8 mouse cellular contexts compared by ENCODE assay signal in the genomic region with DNA sequence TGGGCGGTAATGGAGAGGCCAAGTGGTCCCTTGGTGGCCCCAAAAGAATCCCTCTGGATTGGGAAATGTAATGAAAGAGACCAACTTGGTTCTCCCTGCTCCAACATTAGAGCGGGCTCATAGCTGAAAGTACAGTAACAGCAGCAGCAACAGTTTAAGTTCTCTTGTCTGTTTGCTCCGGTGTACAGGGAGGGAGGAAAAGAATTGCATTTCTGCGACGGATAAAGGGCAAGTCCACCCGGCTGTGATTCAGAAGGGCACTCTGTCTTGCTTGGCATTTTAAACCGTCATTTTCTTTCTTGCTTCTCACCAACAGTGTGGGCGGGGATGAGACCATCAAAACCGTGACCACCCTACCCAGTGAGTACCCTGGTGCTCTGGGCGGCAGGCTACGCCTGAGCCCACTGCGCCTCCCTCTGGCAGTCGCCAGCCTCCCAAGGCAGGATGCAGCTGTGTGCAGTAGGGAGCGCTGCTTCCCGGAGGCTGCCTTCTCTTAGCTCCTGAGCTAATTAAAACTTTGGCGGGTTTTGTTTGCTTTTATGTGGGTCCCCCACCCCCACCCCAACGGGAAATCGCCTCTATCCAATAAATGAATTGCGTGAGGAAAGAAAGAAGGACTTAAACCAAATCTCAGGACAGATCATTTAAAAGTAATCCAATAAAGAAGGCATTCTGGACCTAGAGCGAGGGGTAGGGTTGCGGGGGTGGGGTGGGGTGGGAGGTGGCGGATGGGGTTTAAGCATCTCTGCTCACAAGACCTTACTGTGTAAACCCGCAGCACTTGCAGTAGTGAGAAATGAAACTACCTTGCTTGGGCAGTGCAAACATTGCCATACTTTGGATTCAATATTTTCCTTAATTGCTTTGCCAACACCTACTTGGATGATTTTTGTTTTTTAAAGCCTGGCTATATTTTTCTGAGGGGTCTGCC.
DNase-seq lines count a peak whose midpoint lies in the region; ATAC-seq and TF ChIP-seq lines count a peak whose summit lies in the region.

No protein-coding gene starts in this region.

- H3K4me3 ChIP-seq in gastrocnemius, adult 2 months, result peak overlapping the region; percentile 37
- peak overlapping the region; percentile 38 for H3K4me3 ChIP-seq in heart, embryonic 12.5 days
- peak overlapping the region; percentile 31 for H3K4me3 ChIP-seq in kidney, embryonic 16.5 days (ENCODE audit: low read length)

- H3K4me1 ChIP-seq in heart, embryonic 12.5 days (replicated peaks), result peaks cover 11% of the 10 kb centered on the region
- peaks cover 10% of the 10 kb centered on the region for H3K4me1 ChIP-seq in kidney, embryonic 16.5 days (ENCODE audit: insufficient read depth, low read length)

- H3K9ac ChIP-seq in heart, embryonic 12.5 days, result peak overlapping the region; percentile 19; the same call in 1 of the 2 replicates
- H3K9ac ChIP-seq in kidney, embryonic 16.5 days (replicated peaks; ENCODE audit: low read length), result peak overlapping the region; percentile 55

- no peaks in the 10 kb centered on the region for H3K27me3 ChIP-seq in heart, embryonic 12.5 days (replicated peaks)
- no peaks in the 10 kb centered on the region for H3K27me3 ChIP-seq in kidney, embryonic 16.5 days (ENCODE audit: insufficient read depth, low read length)

- 11% methylated on average over 23 of the region's 23 CpGs for WGBS in heart, embryonic 12.5 days
- 13% methylated on average over 23 of the region's 23 CpGs for WGBS in kidney, embryonic 16.5 days

- peak overlapping the region; percentile 58 for H3K4me2 ChIP-seq in heart, embryonic 12.5 days
- peak overlapping the region; percentile 59 for H3K4me2 ChIP-seq in kidney, embryonic 16.5 days (replicated peaks; ENCODE audit: low read depth, low read length)

- no peak overlapping the region for H3K27ac ChIP-seq in gastrocnemius, adult 2 months
- H3K27ac ChIP-seq in heart, embryonic 12.5 days (ENCODE audit: poor library complexity, severe bottlenecking), result no peak overlapping the region
- H3K27ac ChIP-seq in kidney, embryonic 16.5 days (ENCODE audit: low read length), result no peak overlapping the region

- peak; percentile 59 for DNase-seq in gastrocnemius, adult 2 months
- no peak for DNase-seq in gastrocnemius, postnatal 36 days
- peak; percentile 43 for DNase-seq in embryo, embryonic 11.5 days (ENCODE audit: low read depth, low spot score)
- DNase-seq in liver, result peak; percentile 52
- DNase-seq in naive thymus-derived CD4-positive, alpha-beta T cell, adult 2 months (ENCODE audit: low read depth), result peak; percentile 30
- DNase-seq in testis, postnatal 10 days (ENCODE audit: low spot score), result peak; percentile 69

- H3K9me3 ChIP-seq in heart, embryonic 12.5 days (replicated peaks), result no peaks in the 10 kb centered on the region
- no peaks in the 10 kb centered on the region for H3K9me3 ChIP-seq in kidney, embryonic 16.5 days (ENCODE audit: low read length)

- TF ChIP-seq CTCF in gastrocnemius, adult 2 months (IDR thresholded peaks at IDR 0.05), result peak; percentile 83

- intact Hi-C loops in gastrocnemius, adult 2 months (cut with DNase I), result loop anchor here (2.0 kb wide), 1 partner anchor 218 kb away; no protein-coding TSS in a partner anchor
- intact Hi-C loops in gastrocnemius, postnatal 36 days (cut with DNase I), result loop anchor here (5.0 kb wide), 1 partner anchor 101 kb away; no protein-coding TSS in a partner anchor

- H3K36me3 ChIP-seq in heart, embryonic 12.5 days, result no peaks in the 10 kb centered on the region
- no peaks in the 10 kb centered on the region for H3K36me3 ChIP-seq in kidney, embryonic 16.5 days (ENCODE audit: insufficient read depth, low read length)

- ATAC-seq in heart, embryonic 12.5 days (ENCODE audit: insufficient number of reproducible peaks, low FRiP score), result peak; percentile 68; the same call in 1 of the 2 replicates
- ATAC-seq in kidney, embryonic 16.5 days (ENCODE audit: low FRiP score, low TSS enrichment), result peak; percentile 96

Comparison
In these comparisons a context has a peak if more than half of its experiments do, and no peak if none do; other contexts are left out.
1. DNase-seq: peak in gastrocnemius, adult 2 months (single experiment), embryo, embryonic 11.5 days (single experiment), liver (single experiment), naive thymus-derived CD4-positive, alpha-beta T cell, adult 2 months (single experiment) and testis, postnatal 10 days (single experiment); none in gastrocnemius, postnatal 36 days (0 of 2).
2. Peak in every context shown above with its lines, with median percentiles within 50 percentile points of each other: H3K4me3 ChIP-seq.